Mouse (Mus musculus) WW6 (cell line): ENCODE measurements at regions not wholly inside any gene's neighbourhood (a gene's known extent, or its start where the extent isn't known, plus 50 kb on each side); places are given as distances from the start of the nearest gene placed in this dataset.

Experiments
- DNase-seq: peaks from one replicate; pipeline ENCODE4 v3.0.0-alpha.2; 2013; ENCODE audit warnings: low read depth, low spot score

- no peak for DNase-seq
Observed at GRCm38 (mm10) chr10:37378002-37378702, 239.4 kb upstream of the Marcks start.

DNA sequence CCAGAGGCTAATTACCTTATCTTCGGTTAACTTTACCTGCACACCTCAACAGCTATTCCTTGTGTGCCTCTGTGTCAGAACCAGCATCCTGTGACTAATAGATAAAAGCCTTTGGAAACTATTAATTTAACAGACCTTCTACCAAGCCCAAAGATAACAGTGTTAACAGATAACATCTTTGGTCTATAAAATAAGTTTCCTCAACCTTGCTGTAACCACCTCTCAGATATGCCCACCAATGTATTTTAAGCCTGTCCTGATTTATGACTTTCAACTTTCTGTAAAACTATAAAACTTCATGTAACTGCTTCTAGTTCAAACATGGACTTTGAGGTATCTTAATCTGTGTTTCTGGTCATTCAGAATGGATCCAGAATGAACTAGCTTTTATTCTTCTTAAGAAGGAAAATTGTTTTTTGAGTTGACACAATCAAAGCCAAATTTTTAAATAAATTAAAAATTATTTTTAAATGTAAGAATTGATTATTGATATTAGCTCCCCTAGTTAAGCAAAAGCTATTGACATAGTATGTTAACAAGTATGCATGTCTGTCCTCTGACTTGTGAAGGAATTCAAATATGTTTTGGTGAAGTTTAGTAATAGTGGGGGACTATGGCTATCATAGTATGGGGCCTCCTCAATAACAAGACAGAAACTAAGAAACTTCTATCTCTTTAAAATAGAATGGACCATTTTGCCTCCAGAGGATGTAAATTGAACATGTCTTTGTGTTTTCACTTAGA, 238.7 kb upstream of the Marcks start:
- no peak for DNase-seq

DNA sequence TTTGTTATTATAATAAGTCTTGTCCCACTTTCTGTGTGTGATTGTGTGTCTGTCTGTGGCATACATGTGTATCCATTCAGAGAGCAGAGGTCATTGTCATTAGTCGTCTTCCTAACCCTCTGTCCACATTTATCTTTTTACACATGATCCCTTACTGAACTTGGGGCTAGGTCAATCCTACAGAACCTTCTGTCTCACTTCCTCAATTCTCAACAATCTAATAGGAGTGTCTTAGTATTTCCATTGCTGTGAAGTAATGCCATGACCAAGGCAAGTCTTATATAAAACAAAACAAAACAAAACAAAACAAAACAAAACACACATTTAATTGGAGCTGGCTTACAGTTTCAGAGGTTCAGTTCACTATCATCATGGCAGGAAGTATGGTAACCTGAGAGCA, 237.5 kb upstream of the Marcks start:
- DNase-seq: no peak

GRCm38 (mm10) chr10:37375648-37376047, 236.9 kb upstream of the Marcks start:
- DNase-seq: no peak

- no peak for DNase-seq
Observed at GRCm38 (mm10) chr10:37368997-37369679, 230.4 kb upstream of the Marcks start.

- DNase-seq: no peak
Observed at GRCm38 (mm10) chr10:37367796-37368195, 229.1 kb upstream of the Marcks start.

GRCm38 (mm10) chr10:37364506-37364905, 225.8 kb upstream of the Marcks start:
- DNase-seq: no peak

GRCm38 (mm10) chr10:37360985-37361384, 222.3 kb upstream of the Marcks start:
- DNase-seq: no peak

DNA sequence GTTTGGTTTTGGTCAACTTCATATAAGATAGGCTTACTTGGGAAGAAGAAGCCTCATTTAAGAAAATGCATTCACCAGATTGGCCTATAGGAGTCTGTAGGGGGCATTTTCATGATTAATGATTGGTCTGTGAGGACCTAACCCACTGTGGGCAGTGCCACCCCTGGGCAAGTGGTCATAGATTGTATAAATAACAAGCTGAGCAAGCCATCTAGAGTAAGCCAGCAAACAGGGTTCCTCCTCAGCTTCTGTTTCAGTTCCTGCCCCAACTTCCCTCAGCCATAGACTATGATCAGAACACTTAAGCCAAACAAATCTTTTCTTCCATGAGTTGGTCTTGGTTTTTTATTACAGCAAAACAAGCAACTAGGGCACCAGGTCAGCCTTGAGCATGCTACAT, 220.2 kb upstream of the Marcks start:
- DNase-seq: no peak

GRCm38 (mm10) chr10:37358334-37358733, 219.6 kb upstream of the Marcks start:
- DNase-seq: no peak

- no peak for DNase-seq
Observed at GRCm38 (mm10) chr10:37357304-37358060, 218.8 kb upstream of the Marcks start.

GRCm38 (mm10) chr10:37349261-37349660, 210.5 kb upstream of the Marcks start:
- DNase-seq: no peak

GRCm38 (mm10) chr10:37348416-37348815, 209.7 kb upstream of the Marcks start:
- no peak for DNase-seq

GRCm38 (mm10) chr10:37347661-37348060, 208.9 kb upstream of the Marcks start:
- no peak for DNase-seq

DNA sequence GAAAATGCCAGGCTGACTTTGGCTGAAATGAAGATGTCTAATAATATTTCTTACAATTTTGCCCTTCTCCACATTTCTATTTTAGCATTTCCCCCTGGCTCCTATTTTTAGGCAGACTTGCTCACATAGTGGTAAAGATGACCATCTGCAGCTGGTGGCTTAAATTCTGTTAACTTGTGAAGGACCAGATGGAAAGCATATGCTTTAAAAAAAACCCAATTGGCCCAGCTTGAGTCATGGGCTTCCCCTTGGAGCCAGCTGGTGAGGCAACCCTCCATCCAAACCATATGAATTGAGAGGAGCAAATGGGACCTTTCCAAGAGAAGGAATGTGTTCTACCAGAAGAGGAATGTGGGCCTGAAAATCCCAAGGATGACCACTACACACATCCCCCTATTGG, 204.0 kb upstream of the Marcks start:
- no peak for DNase-seq

- no peak for DNase-seq
Observed at GRCm38 (mm10) chr10:37339658-37340057, 200.9 kb upstream of the Marcks start.

DNA sequence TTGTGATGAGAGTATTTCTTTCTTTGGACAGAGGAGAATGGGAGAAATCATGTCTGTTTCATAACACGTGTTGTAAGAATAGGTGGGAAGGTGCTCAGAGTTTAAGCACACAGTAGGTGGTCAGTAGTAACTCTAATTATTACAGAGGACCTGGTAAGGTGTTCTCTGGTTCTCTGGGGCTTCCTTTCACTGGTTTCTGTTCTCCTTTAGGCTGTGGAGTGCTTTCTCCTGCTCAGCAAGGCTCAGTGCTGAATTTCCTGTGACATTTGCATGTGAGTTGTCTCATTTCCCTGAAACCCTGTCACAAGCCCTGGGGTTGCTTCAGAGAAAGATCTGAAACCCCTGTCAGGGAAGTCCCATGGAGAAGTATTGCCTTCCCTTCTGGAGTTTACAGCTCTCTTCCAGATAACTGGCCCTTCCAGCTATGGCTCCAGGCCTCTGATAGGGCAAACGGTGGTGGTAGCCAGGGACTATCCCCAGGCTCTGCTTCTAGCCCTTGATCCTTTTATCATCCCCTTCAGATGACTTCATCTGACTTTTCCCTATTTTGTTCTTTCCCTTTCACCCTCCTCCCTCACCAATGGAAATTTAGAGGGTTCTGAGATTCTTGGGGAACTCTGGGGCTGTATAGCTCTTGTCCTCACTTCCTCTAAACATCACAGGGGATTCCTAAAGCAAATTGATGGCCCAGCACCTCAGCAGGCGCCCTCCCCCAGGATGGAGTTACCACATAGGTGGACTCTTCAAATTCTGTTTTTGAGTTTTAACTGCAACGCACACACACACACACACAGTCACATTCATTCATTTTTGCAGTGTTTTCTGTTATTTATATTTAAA, 199.6 kb upstream of the Marcks start:
- DNase-seq: no peak

DNA sequence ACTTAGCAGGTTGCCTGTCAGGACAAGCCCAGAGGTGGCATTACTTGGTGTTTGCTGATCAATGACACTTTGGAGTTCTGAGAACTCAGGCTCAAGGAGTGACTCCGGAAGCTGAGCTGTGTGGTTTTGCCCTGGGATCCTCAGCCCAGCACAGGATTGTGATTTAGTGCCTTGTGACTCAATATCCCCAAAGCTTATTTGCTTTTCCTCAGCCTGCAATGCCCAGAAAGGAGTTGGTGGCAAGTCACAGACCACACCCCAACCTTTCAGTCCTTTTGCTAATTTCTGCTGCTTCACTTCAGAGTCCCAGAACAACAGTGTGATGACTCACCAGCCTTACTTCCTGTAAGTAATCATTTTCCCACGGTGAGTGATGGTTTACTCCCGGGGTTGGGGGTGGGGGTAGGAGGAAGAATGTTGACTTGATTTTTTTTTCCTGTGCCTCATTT, 198.5 kb upstream of the Marcks start:
- no peak for DNase-seq

DNA sequence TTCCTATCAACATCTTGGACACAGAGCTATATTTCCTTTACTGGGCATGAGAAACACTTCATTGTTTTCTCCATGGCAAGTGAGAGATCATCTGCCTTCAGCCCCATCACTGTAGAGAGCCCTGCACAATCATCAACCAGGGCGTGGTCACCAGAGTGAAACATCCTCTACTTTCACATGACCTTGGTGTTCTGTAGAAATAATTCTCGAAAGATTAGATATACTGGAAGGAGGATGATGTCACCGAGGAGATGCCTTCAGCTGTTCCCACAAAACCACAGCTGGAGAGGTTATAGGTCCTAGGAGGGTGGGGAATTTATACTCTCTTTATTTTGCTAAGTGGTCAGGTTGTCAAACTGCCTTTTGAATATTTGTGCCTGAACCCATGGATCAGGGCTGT, 196.4 kb upstream of the Marcks start:
- DNase-seq: no peak

- DNase-seq: no peak
Observed at GRCm38 (mm10) chr10:37326168-37326534, 187.4 kb upstream of the Marcks start.
